In genomic region chr8:10051576-10051975, GRCm38 (mm10) we compare ENCODE assay signal across 15 mouse cellular contexts.
"Had no signal": no experiment of that assay in that cellular context is flagged by ENCODE, and none has a peak within 500 bp of the region (broad histone marks: within the 10 kb centered on the region; RNA-seq: fewer than 3 reads in every experiment).

No protein-coding gene starts in this region.

- H3K36me3 ChIP-seq: limb, embryonic 12.5 days; liver, embryonic 13.5 days; lung, embryonic 15.5 days; midbrain, embryonic 10.5 days; neural tube, embryonic 12.5 days had no signal

- H3K4me3 ChIP-seq: layer of hippocampus, adult 2 months; limb, embryonic 12.5 days; liver, embryonic 13.5 days; lung, embryonic 15.5 days; midbrain, embryonic 10.5 days; neural tube, embryonic 12.5 days had no signal

- H3K27ac ChIP-seq: layer of hippocampus, adult 2 months; limb, embryonic 12.5 days; liver, embryonic 13.5 days; lung, embryonic 15.5 days; midbrain, embryonic 10.5 days; neural tube, embryonic 12.5 days had no signal

- H3K27me3 ChIP-seq: liver, embryonic 13.5 days; lung, embryonic 15.5 days; neural tube, embryonic 12.5 days had no signal

- H3K9ac ChIP-seq: limb, embryonic 12.5 days; liver, embryonic 13.5 days; liver, postnatal 0 days; lung, embryonic 15.5 days; neural tube, embryonic 12.5 days had no signal

- H3K9me3 ChIP-seq: limb, embryonic 12.5 days; liver, embryonic 13.5 days; lung, embryonic 15.5 days; midbrain, embryonic 10.5 days; neural tube, embryonic 12.5 days had no signal

- H3K4me2 ChIP-seq: limb, embryonic 12.5 days; liver, embryonic 13.5 days; lung, embryonic 15.5 days; neural tube, embryonic 12.5 days had no signal

- H3K4me1 ChIP-seq: limb, embryonic 12.5 days; liver, embryonic 13.5 days; lung, embryonic 15.5 days; neural tube, embryonic 12.5 days had no signal

- ATAC-seq: liver, postnatal 0 days had no signal

- DNase-seq: kidney, postnatal 10 days; kidney, postnatal 4 days; liver; liver, embryonic 13.5 days; liver, postnatal 0 days; lung, postnatal 36 days; midbrain, embryonic 14.5 days; right cerebral cortex, postnatal 14 days; thymus, adult 18-20 months; thymus, postnatal 14 days had no signal
